Mouse (Mus musculus) intestine, postnatal 0 days (tissue): ENCODE data around the gene Slc43a3. TPM values are rescaled to one million over a fixed set of nuclear protein-coding genes. Genes with fewer than 3 reads are reported as not detected.
A peak's percentile ranks its signal among the peaks of the same experiment; 100 is the strongest.

ENCODE experiments used
- ATAC-seq: fragments of 200-750 bp; cut with Nextera tagmentation; 2 replicates; pipeline ENCODE4 v1.8.0; 2017; ENCODE audit warnings: mild to moderate bottlenecking, moderate TSS enrichment, moderate library complexity
- H3K27ac ChIP-seq: fragments of 300-500 bp; sonication (generic); 2 replicates; pipeline ENCODE4 v1.5.1; 2014; ENCODE audit warnings: mild to moderate bottlenecking, low read depth, low read length, moderate library complexity
- H3K27me3 ChIP-seq: fragments of 300-500 bp; sonication (generic); replicated peaks from 2 replicates; pipeline ENCODE4 v1.6.1; 2014; ENCODE audit warnings: low read length, mixed read lengths; ENCODE audit not compliant: control insufficient read depth, insufficient read depth
- H3K36me3 ChIP-seq: fragments of 300-500 bp; sonication (generic); 2 replicates; pipeline ENCODE4 v1.6.1; 2014; ENCODE audit warnings: mild to moderate bottlenecking, moderate library complexity; ENCODE audit not compliant: control insufficient read depth, insufficient read depth
- H3K4me1 ChIP-seq: fragments of 300-500 bp; sonication (generic); replicated peaks from 2 replicates; pipeline ENCODE4 v1.6.1; 2014; ENCODE audit warnings: antibody characterized with exemption, low read length, mixed read lengths; ENCODE audit not compliant: control insufficient read depth, insufficient read depth
- H3K4me2 ChIP-seq: fragments of 300-500 bp; sonication (generic); replicated peaks from 2 replicates; pipeline ENCODE4 v1.6.1; 2014; ENCODE audit warnings: low read depth, mild to moderate bottlenecking, moderate library complexity
- H3K4me3 ChIP-seq: fragments of 300-500 bp; sonication (generic); 2 replicates; pipeline ENCODE4 v1.5.1; 2014; ENCODE audit warnings: low read depth, low read length
- H3K9ac ChIP-seq: fragments of 300-500 bp; sonication (generic); 2 replicates; pipeline ENCODE4 v1.6.1; 2014; ENCODE audit warnings: mild to moderate bottlenecking, low read depth, low read length
- H3K9me3 ChIP-seq: fragments of 300-500 bp; sonication (generic); 2 replicates; pipeline ENCODE4 v1.6.1; 2016; ENCODE audit warnings: mixed run types; ENCODE audit not compliant: control insufficient read depth
- CTCF ChIP-seq: sonication (generic); IDR thresholded peaks from 2 replicates; pipeline ENCODE4 v1.5.1; 2016; ENCODE audit warnings: low read depth, mild to moderate bottlenecking, control low read depth, antibody characterized with exemption, moderate library complexity
- WGBS: fragments of 180-500 bp; shearing (Covaris S2); extraction: QIAGEN DNeasy Blood & Tissue Kit; methylation state at CpG from one replicate; pipeline ENCODE4 v1.1.7; 2014; 5-methylcytosine and 5-hydroxymethylcytosine counted together
- polyA plus RNA-seq: library from polyadenylated mRNA; unstranded; fragments of >200 nt; fragmentation: Nextera tagmentation; extraction: Ambion mirVana; gene quantifications from 2 replicates; pipeline ENCODE4 v1.2.1, GENCODE M21; 2015

Gene Slc43a3
- 42.5 and 48.0 TPM in 2 replicates for polyA plus RNA-seq

DNA sequence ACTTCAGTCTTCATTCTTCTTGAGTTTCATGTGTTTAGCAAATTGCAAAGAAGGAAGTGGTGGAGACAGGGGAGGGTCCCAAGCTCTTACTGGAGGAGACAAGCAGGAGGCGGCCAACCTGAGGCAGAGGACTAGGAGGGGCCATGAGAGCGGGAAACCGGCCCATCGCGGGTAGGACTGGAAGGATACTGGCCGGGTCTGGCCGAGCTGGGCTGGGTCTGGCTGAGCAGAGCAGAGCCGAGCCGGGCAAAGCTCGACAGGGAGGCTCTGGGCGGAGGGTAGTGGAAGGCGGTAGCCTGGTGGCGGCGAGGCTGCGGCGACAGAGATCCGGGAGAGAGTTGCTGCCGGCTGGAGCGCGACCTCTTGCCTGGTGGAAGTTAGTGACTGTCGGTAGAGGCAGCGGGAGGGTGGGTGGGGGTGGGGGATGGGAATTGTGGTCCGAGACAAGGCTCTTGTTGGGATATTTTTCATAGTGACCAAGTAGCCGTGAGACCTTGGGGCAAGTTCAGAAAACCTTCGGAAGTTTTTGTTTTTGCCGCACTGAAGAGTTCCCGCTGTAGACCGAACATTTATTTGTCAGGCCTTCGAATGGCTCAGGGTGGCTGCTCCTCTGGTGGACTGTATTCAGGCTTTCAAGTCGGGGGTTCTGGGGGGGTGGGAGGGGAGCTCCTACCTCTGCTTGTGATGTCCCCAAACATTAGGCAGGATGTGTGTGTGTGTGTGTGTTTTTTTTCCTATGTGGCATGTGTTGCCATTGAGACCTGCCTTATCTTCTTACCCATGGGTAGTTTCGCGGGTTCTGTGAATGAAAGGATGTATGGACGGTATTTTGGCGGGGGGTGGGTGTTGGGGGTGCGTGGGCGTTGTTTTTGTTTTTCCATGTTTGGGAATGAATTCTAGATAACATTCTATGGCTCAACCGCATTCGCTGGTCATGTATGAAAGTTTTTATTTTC lies at the start of gene Slc43a3:
Gene Slc43a3 (plus strand): TSS at position 106 of the 956 bp plus-strand sequence.
- peak within 1 kb of the TSS; percentile 43 for H3K4me3 ChIP-seq
- H3K4me1 ChIP-seq = 0 out of 2 replicates have a peak, but pooled peaks cover 5% of the 10 kb centered on the region
- TF ChIP-seq CTCF = no peak
- peak within 1 kb of the TSS; percentile 65 for H3K4me2 ChIP-seq
- H3K27me3 ChIP-seq = no peaks in the 10 kb centered on the region
- ATAC-seq = peak; percentile 25
- peak within 1 kb of the TSS; percentile 65 for H3K9ac ChIP-seq
- H3K36me3 ChIP-seq = no peaks in the 10 kb centered on the region
- peak within 1 kb of the TSS; percentile 76 for H3K27ac ChIP-seq
- 14% methylated on average over 38 of the region's 38 CpGs for WGBS
- H3K9me3 ChIP-seq = no peaks in the 10 kb centered on the region

DNA sequence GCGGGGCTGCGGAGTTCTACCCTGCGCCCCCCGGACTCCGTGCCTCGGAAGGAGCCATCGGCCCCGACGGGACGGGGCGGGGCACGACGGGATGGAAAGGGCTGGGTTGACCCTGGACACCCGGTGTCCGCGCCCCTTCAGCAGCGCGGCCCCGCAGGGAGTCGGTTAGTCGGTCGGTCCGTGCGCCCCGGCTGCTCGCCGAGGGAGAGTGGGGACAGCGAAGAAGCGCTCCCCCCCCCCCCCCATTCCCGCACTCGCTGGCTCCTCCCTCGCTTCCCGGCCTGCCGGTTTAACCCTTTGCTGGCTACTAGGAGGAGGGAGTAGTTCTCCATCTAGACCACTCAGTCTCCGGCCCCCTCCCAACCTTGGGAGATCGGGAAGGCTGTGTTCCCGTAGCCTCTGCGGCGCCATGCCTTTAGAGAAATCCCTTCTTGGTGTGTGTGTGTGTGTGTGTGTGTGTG lies 49.5 kb upstream of the Slc43a3 start:
- Histone ChIP-seq H3K4me1 (peaks cover 11% of the 10 kb centered on the region; the same call in 1 of the 2 replicates), H3K4me2 (peak overlapping the region; percentile 87), H3K9me3 (no peaks in the 10 kb centered on the region), H3K27me3 (peaks cover 66% of the 10 kb centered on the region), H3K9ac (peak overlapping the region; percentile 40), H3K36me3 (no peaks in the 10 kb centered on the region), H3K27ac (no peak overlapping the region), H3K4me3 (peak overlapping the region; percentile 52)
- no peak for ATAC-seq
- no peak for TF ChIP-seq CTCF
- under 1% methylated on average over 36 of the region's 39 CpGs for WGBS

DNA sequence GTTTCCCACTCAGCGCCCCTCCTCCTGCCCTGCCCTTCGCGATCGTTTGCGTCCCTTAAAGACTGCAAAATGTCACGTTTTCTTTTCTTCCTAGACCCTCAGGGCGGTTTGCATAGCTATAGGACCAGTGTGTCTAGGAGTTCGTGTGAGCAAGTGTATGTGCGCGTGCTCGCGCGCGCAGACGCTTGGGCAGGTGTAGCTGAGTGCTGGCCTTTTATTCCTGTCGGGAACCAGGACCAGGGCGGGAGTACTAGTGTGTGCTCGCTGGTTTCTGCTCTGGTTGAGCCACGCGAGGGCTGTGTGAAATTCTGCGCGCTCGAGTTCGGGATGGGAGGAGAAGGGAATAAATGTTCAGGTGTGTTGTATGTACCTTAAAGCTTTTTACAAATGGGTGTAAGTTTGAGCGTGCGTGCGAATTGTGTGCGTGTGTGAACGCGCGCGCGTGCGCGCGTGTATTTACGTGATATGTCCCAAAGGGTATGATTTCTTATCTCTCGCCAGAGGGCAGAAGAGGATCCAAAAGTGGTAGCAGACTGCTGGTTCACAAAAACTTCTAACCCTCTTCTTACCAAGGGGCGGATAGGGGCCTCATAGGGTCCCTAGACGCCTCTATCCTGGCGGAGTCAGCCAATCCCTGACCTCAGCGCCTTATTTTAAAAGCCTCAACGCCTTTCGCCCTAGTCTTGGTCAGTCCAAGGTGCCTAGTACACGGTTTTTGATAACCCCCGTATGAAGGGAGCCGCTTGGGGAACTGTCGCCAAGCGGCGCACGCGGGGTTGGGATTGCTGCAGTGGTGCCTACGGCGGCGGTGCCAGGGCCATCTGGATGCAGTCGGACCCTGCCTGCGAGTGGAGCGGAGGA lies 48.7 kb upstream of the Slc43a3 start:
- H3K9me3 ChIP-seq = no peaks in the 10 kb centered on the region
- peaks cover 60% of the 10 kb centered on the region for H3K27me3 ChIP-seq
- under 1% methylated on average over 58 of the region's 58 CpGs for WGBS
- no peak overlapping the region for H3K27ac ChIP-seq
- 0 out of 2 replicates have a peak, but pooled peaks have one; percentile 31 for ATAC-seq
- peak; percentile 39 for TF ChIP-seq CTCF
- H3K4me2 ChIP-seq = peak overlapping the region; percentile 87
- peaks cover 11% of the 10 kb centered on the region; the same call in 1 of the 2 replicates for H3K4me1 ChIP-seq
- no peaks in the 10 kb centered on the region for H3K36me3 ChIP-seq
- H3K4me3 ChIP-seq = peak overlapping the region; percentile 52
- no peak overlapping the region for H3K9ac ChIP-seq

DNA sequence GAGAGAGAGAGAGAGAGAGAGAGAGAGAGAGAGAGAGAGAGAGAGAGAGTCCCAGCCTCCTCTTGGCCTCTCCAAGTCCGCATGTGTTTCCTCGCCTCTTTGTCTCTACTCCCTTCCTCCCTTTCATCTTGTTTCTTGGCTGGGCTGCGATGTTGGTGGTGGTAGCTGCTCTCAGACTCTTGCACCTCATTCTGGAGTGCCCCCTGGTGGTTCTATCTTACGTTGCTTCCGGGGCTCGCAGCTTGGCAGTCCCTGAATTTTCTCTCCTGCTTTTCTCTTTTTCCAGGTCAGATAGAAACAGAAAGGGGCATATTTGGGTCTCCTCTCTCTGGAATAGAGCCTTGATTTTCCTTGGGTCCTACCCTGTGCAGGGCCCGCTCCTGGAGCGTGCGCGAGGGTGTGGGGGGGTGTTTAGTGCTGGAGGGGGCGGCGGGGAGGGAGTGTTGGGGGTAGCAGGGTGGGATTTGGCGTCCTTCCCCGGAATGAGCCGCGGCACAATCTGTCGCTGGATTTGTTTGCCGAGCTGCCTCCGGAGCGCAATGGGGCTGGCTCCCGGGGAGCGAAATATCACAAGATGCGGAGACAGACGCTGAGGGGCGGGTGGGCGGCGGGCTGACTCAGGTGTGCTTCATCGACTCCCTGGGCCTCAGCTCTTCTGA lies 47.6 kb upstream of the Slc43a3 start:
- TF ChIP-seq CTCF = peak; percentile 73
- Histone ChIP-seq H3K9ac (0 out of 2 replicates have a peak overlapping the region, but pooled peaks have one; percentile 26), H3K36me3 (no peaks in the 10 kb centered on the region), H3K27me3 (peaks cover 50% of the 10 kb centered on the region), H3K4me2 (peak overlapping the region; percentile 87), H3K4me3 (peak overlapping the region; percentile 26), H3K27ac (no peak overlapping the region), H3K4me1 (peaks cover 11% of the 10 kb centered on the region; the same call in 1 of the 2 replicates), H3K9me3 (no peaks in the 10 kb centered on the region)
- ATAC-seq = 0 out of 2 replicates have a peak, but pooled peaks have one; percentile 14
- WGBS = 3% methylated on average over 28 of the region's 28 CpGs

DNA sequence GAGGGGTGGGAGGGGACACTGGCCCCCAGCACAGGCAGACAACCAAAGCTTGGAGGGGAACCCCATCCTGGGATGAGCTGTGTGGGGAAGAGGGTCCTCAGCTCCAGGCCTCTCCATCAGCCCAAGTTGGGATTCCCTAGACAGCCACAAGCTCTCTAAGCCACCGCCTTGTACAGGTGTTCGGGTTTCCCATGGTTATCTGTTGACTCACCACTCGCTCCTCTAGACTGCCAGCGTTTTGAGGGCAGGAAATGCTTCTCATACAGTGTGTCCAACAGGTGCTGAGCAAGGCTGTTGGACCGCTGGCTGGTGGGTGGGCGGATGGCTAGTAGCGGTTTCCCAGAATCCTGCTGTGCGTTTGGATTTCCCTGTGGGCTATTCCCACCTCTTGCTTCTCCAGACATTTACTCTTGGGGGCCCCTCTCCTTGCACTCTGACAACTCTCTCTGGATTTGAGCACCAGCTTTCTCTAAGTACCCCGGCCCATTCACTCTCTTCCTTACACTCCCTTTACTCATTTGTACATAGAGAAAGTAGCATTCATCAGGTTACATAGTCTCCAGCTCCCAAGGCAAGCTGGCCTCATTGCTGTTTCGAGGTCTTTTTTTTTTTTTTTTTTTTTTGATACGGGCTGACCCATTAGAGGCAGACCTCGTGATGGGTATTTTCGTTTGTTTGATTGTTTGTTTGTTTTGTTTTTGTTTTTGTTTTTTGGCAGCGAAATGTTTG lies 46.9 kb upstream of the Slc43a3 start:
- Histone ChIP-seq H3K9ac (no peak overlapping the region), H3K4me1 (peaks cover 11% of the 10 kb centered on the region; the same call in 1 of the 2 replicates)

More for the DNA sequence above, 46.9 kb upstream of the Slc43a3 start:
- Histone ChIP-seq H3K9me3 (no peaks in the 10 kb centered on the region), H3K36me3 (no peaks in the 10 kb centered on the region), H3K4me2 (peak overlapping the region; percentile 87), H3K27me3 (peaks cover 46% of the 10 kb centered on the region), H3K4me3 (peak overlapping the region; percentile 26), H3K27ac (no peak overlapping the region)
- TF ChIP-seq CTCF = no peak
- WGBS = 18% methylated on average over 14 of the region's 14 CpGs
- no peak for ATAC-seq
